18 mouse cellular contexts compared by ENCODE assay signal in genomic region chr12:12236978-12237377, GRCm38 (mm10). TPM values are rescaled to one million over a fixed set of nuclear protein-coding genes. Genes with fewer than 3 reads are reported as not detected.
A peak's percentile ranks its signal among the peaks of the same experiment; 100 is the strongest.
DNase-seq lines count a peak whose midpoint lies in the region; ATAC-seq and TF ChIP-seq lines count a peak whose summit lies in the region.
"Had no signal": no experiment of that assay in that cellular context is flagged by ENCODE, and none has a peak within 500 bp of the region (broad histone marks: within the 10 kb centered on the region; RNA-seq: fewer than 3 reads in every experiment).

No protein-coding gene starts in this region.

- no peaks in the 10 kb centered on the region for H3K36me3 ChIP-seq in kidney, embryonic 14.5 days (ENCODE audit: control insufficient read depth, insufficient read depth, low read length)
- no peaks in the 10 kb centered on the region for H3K36me3 ChIP-seq in hindbrain, embryonic 12.5 days
- no peaks in the 10 kb centered on the region for H3K36me3 ChIP-seq in midbrain, embryonic 16.5 days (ENCODE audit: control insufficient read depth, insufficient read depth, low read length)
- H3K36me3 ChIP-seq in thymus, adult 2 months (ENCODE audit: control insufficient read depth, insufficient read depth, low read length), result no peaks in the 10 kb centered on the region
- H3K36me3 ChIP-seq: embryonic facial prominence, embryonic 15.5 days; heart, embryonic 13.5 days; limb, embryonic 10.5 days; liver, embryonic 13.5 days had no signal

- H3K27ac ChIP-seq in kidney, embryonic 14.5 days (ENCODE audit: low read depth, low read length), result no peak overlapping the region
- H3K27ac ChIP-seq in hindbrain, embryonic 12.5 days, result no peak overlapping the region
- H3K27ac ChIP-seq in midbrain, embryonic 16.5 days (ENCODE audit: low read length), result peak overlapping the region; percentile 38; the same call in 1 of the 2 replicates
- no peak overlapping the region for H3K27ac ChIP-seq in thymus, adult 2 months (ENCODE audit: control insufficient read depth, insufficient read depth, low read length)
- H3K27ac ChIP-seq: embryonic facial prominence, embryonic 15.5 days; heart, embryonic 13.5 days; limb, embryonic 10.5 days; liver, embryonic 13.5 days had no signal

- 28% methylated on average over 5 of the region's 5 CpGs for WGBS in kidney, embryonic 14.5 days
- WGBS in hindbrain, embryonic 12.5 days, result 44% methylated on average over 5 of the region's 5 CpGs
- WGBS in midbrain, embryonic 16.5 days, result 36% methylated on average over 5 of the region's 5 CpGs
- 89% methylated on average over 5 of the region's 5 CpGs for WGBS in thymus, adult 2 months

- peak; percentile 60 for ATAC-seq in kidney, embryonic 14.5 days (ENCODE audit: low FRiP score, low TSS enrichment)
- ATAC-seq in hindbrain, embryonic 12.5 days (ENCODE audit: low FRiP score), result peak; percentile 77
- ATAC-seq in midbrain, embryonic 16.5 days, result peak; percentile 68; the same call in 1 of the 2 replicates

- no peak for TF ChIP-seq CTCF in thymus, adult 2 months (IDR thresholded peaks at IDR 0.05; ENCODE audit: borderline replicate concordance, control insufficient read depth, extremely low read depth, insufficient read depth, low read length, poor library complexity)

- H3K9me3 ChIP-seq in kidney, embryonic 14.5 days (ENCODE audit: control insufficient read depth, low read length), result no peaks in the 10 kb centered on the region
- H3K9me3 ChIP-seq in hindbrain, embryonic 12.5 days (replicated peaks), result no peaks in the 10 kb centered on the region
- no peaks in the 10 kb centered on the region for H3K9me3 ChIP-seq in midbrain, embryonic 16.5 days (replicated peaks; ENCODE audit: control insufficient read depth, low read length, poor library complexity, severe bottlenecking)
- H3K9me3 ChIP-seq: embryonic facial prominence, embryonic 15.5 days; heart, embryonic 13.5 days; limb, embryonic 10.5 days; liver, embryonic 13.5 days had no signal

- H3K4me2 ChIP-seq in kidney, embryonic 14.5 days (replicated peaks; ENCODE audit: low read depth, low read length), result no peak overlapping the region
- no peak overlapping the region for H3K4me2 ChIP-seq in hindbrain, embryonic 12.5 days (replicated peaks)
- H3K4me2 ChIP-seq in midbrain, embryonic 16.5 days (ENCODE audit: low read length), result no peak overlapping the region
- H3K4me2 ChIP-seq: embryonic facial prominence, embryonic 15.5 days; heart, embryonic 13.5 days; liver, embryonic 13.5 days had no signal

- H3K9ac ChIP-seq in kidney, embryonic 14.5 days (ENCODE audit: low read depth, low read length), result no peak overlapping the region
- no peak overlapping the region for H3K9ac ChIP-seq in hindbrain, embryonic 12.5 days
- H3K9ac ChIP-seq in midbrain, embryonic 16.5 days (ENCODE audit: low read depth, low read length), result no peak overlapping the region
- H3K9ac ChIP-seq: embryonic facial prominence, embryonic 15.5 days; heart, embryonic 13.5 days; liver, embryonic 13.5 days had no signal

- DNase-seq in kidney, adult 8-10 months, result no peak
- peak; percentile 72 for DNase-seq in ZHBTc4 (ENCODE audit: low read depth, low spot score)
- DNase-seq in cerebellum, adult 8-10 months, result no peak
- no peak for DNase-seq in heart, postnatal 4 days
- DNase-seq in thymus, adult 2 months, result no peak
- DNase-seq: adrenal gland, postnatal 36 days; cerebellum, postnatal 36 days; kidney, adult 11 months; liver, embryonic 13.5 days; lung, postnatal 10 days; right cerebral cortex, postnatal 14 days; thymus, postnatal 36 days had no signal

- H3K27me3 ChIP-seq in kidney, embryonic 14.5 days (ENCODE audit: control insufficient read depth, insufficient read depth, low read length), result no peaks in the 10 kb centered on the region
- no peaks in the 10 kb centered on the region for H3K27me3 ChIP-seq in hindbrain, embryonic 12.5 days
- no peaks in the 10 kb centered on the region for H3K27me3 ChIP-seq in midbrain, embryonic 16.5 days (ENCODE audit: control insufficient read depth, insufficient read depth, low read depth, low read length)
- H3K27me3 ChIP-seq in thymus, adult 2 months (ENCODE audit: control insufficient read depth, insufficient read depth, low read length), result no peaks in the 10 kb centered on the region
- H3K27me3 ChIP-seq: embryonic facial prominence, embryonic 15.5 days; heart, embryonic 13.5 days; liver, embryonic 13.5 days had no signal

- H3K4me3 ChIP-seq in kidney, embryonic 14.5 days (ENCODE audit: low read length), result no peak overlapping the region
- no peak overlapping the region for H3K4me3 ChIP-seq in hindbrain, embryonic 12.5 days
- H3K4me3 ChIP-seq in midbrain, embryonic 16.5 days (ENCODE audit: low read depth, low read length), result no peak overlapping the region
- no peak overlapping the region for H3K4me3 ChIP-seq in thymus, adult 2 months (ENCODE audit: control insufficient read depth, insufficient read depth, low read length)
- H3K4me3 ChIP-seq: embryonic facial prominence, embryonic 15.5 days; heart, embryonic 13.5 days; limb, embryonic 10.5 days; liver, embryonic 13.5 days had no signal

- H3K4me1 ChIP-seq in kidney, embryonic 14.5 days (ENCODE audit: control insufficient read depth, insufficient read depth, low read length), result no peaks in the 10 kb centered on the region
- peaks cover 6% of the 10 kb centered on the region; the same call in 1 of the 2 replicates for H3K4me1 ChIP-seq in hindbrain, embryonic 12.5 days
- H3K4me1 ChIP-seq in midbrain, embryonic 16.5 days (ENCODE audit: control insufficient read depth, insufficient read depth, low read length), result 0 out of 2 replicates have a peak, but pooled peaks cover 2% of the 10 kb centered on the region
- H3K4me1 ChIP-seq in thymus, adult 2 months (replicated peaks; ENCODE audit: control insufficient read depth, insufficient read depth, low read length), result no peaks in the 10 kb centered on the region
- H3K4me1 ChIP-seq: embryonic facial prominence, embryonic 15.5 days; heart, embryonic 13.5 days; limb, embryonic 10.5 days; liver, embryonic 13.5 days had no signal

- TF ChIP-seq POLR2A in thymus, adult 2 months (IDR thresholded peaks at IDR 0.05; ENCODE audit: control insufficient read depth, extremely low read depth, insufficient read depth, low read length, poor library complexity), result no peak

RNA-seq across cellular contexts. Expression of gene Fam49a, which starts 25.0 kb away (rescaled TPM):
- polyA plus RNA-seq in kidney, embryonic 14.5 days (2014; fragmentation: Nextera tagmentation; extraction: Ambion mirVana), result 4.4 and 8.7 TPM in 2 replicates
- polyA plus RNA-seq in hindbrain, embryonic 12.5 days (2016; fragmentation: Nextera tagmentation; extraction: Ambion mirVana), result 21.3 and 22.2 TPM in 2 replicates
- polyA plus RNA-seq in midbrain, embryonic 16.5 days (2015; fragmentation: Nextera tagmentation; extraction: Ambion mirVana), result 68.5 and 72.1 TPM in 2 replicates
- 10 to 100 TPM; 17.6 to 19.0 TPM for total RNA-seq in heart, postnatal 4 days (2021)
- 5.2 and 5.3 TPM in 2 replicates for polyA plus RNA-seq in thymus, adult 2 months (2012; rRNA removed)
